Mouse (Mus musculus) neutrophil, adult 5-6 weeks (primary cell): ENCODE measurements around the gene Espn. TPM values are rescaled to one million over a fixed set of nuclear protein-coding genes. Genes with fewer than 3 reads are reported as not detected.

Experiments used
- ATAC-seq: fragments of 151-379, 151-347 bp; 2 replicates; pipeline ENCODE4 v1.8.0; 2017; ENCODE audit warnings: mild to moderate bottlenecking, moderate TSS enrichment; ENCODE audit not compliant: insufficient number of reproducible peaks, poor library complexity, low FRiP score, severe bottlenecking; ENCODE audit errors: extremely low read depth
- total RNA-seq: library from RNA; stranded (forward); fragments of 200-1000 nt; gene quantifications from 2 replicates; pipeline ENCODE4 v1.2.3, GENCODE M21; 2017

The Espn gene
- total RNA-seq, 1 experiment from 2014 or later, result 0.23 TPM

DNA sequence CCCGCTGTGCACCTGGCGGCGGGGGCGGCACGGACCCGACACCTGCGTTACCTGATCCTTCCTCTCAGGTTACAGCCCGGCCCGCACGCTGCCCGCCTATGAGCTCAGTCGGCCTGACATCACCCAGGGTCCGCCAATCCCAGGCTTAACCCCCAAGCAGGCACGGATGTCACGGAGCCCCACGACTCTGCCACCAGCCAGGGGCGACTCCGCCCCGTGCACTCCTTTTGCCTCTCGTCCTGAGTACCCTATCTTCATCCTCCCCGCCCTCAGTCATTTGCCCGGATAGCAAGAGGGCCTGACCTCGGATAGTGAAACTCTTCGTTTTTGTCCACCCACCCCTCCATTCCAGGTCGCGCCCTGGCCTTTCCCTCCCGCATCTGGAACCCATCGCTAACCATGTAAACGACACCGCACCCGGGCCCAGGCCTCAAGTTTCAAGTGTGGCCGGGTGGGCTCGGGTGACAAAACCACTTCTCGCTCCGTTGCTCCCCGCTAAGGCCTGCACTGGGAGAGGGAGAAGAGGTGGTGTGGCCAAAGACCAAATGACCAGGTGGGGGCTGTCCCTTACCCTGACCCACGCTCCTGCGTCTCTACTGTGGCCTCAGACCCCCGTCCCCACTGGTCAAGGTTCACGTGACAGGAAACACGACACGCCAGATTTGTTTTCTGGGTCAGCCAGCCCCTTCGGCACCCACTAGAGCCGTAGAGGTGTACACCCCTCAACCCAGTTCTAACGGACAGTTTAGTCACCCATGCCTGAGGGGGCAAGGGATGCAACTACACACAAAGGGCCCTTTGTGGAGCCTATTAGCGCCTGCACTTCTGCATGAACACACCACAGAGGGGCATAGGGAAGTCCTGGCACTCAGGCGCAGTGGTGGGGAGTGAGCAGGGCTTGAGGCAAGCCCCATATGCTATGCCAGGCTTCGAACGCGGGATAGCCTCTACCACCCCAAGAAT is 20.1 kb downstream of the Espn start:
- no peak for ATAC-seq

DNA sequence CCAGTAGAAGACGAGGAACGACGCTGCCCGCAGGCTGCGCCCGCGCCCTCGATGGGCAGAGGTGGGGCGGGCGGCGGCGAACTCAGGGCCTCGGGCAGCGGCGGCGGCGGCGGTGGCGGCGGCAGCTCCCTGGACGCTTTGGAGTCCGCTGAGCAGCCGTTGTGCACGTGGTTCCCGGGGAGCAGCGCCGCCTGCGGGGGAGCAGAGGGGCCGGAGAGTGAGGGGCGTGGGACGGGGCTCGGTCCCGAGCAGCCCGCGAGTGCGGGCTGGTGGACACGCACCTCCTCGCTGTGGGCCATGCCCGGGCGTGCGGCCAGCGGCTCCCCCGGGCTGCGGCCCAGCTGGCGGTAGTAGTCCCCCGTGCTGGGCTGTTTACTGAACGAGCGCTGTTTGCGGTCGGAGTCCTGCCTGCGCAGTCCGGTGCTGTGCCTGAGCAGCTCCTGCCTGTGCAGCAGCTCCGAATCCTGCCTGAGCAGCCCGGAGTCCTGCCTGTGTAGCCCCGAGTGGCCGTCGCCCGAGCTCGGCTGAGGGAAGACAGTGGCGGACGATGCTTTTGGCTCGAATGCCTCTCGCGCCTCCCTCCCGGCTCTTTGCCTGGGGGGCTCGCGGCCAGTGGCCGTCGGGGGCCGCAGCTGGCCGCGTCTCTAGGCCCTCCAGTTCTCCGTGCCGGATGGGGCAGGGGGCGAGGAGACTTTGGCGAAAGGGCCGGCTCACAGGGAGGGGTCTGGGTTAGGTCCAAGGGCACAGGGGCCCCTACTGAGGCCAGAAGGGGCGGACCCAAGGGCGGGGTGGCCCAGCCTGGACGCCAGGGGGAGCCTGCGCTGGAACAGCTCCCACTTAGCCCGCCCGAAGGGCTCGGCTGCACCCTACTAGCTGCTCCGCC is 21.2 kb downstream of the Espn start:
- ATAC-seq, result 0 out of 2 replicates have a peak, but pooled peaks have one; percentile 25

DNA sequence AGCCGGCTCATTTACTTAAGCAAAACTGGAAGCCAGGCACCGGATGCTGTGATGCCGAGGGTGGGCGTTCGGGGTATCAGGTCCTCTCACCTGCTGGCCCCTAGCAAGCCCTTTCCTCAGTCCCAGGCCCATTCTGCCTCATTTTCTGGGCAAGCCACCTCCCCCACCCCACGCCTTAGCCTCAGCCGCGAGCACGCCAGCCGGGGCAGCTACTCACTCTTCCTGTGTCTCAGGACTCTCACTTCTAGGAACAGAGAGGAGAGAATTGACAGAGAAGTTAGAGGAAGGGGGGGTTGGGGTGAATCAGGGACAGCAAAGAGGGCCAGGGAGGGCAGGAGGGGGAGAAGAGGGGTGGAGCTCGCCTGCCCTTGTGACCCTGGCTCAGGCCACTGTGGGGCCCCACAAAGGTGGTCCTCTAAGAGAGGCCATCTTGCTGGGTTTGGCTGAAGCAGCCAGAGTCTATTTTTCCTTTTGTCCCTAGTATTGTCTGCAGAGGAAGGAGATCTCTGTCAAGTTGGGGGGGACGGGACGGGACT is 22.7 kb downstream of the Espn start:
- ATAC-seq, result no peak

DNA sequence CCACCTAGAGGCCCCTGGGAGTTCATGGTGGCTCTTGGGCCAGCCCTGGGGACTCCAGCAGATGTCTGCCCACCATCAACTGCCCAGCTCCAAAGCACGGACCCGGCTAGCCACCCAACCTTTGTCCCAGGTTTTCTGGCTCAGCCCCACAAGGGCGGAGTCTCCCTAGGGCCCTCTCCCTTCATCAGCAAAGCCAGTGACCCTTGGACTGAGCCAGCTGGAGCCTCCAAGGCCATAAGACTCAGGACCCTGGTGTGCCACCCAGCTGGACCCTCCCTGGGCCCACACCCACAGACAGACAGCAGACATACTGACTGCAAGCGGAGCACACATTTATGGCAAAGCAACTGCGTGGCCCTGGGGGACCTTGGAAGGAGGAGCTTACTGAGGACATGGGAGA is 23.4 kb downstream of the Espn start:
- ATAC-seq, result no peak

DNA sequence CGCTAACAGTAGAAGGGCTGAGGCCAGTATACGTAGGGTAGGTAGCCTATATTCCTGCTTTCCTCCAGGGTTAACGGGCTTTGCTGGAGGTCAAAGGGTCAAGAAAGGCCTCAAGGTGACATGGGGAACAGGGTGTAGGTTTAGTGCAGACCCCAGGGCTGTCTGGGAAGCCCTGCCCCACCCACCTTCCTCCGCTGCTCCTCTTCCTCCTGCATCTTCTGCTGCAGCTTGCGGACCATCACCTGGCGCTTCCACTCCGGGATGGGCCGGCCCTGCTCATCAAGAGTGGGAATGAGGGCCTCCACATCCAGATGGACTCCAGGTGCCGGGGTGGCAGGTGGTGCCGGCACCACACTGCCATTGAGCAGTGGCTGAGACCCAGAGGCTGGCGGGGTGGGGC is 24.3 kb downstream of the Espn start:
- ATAC-seq, result no peak

DNA sequence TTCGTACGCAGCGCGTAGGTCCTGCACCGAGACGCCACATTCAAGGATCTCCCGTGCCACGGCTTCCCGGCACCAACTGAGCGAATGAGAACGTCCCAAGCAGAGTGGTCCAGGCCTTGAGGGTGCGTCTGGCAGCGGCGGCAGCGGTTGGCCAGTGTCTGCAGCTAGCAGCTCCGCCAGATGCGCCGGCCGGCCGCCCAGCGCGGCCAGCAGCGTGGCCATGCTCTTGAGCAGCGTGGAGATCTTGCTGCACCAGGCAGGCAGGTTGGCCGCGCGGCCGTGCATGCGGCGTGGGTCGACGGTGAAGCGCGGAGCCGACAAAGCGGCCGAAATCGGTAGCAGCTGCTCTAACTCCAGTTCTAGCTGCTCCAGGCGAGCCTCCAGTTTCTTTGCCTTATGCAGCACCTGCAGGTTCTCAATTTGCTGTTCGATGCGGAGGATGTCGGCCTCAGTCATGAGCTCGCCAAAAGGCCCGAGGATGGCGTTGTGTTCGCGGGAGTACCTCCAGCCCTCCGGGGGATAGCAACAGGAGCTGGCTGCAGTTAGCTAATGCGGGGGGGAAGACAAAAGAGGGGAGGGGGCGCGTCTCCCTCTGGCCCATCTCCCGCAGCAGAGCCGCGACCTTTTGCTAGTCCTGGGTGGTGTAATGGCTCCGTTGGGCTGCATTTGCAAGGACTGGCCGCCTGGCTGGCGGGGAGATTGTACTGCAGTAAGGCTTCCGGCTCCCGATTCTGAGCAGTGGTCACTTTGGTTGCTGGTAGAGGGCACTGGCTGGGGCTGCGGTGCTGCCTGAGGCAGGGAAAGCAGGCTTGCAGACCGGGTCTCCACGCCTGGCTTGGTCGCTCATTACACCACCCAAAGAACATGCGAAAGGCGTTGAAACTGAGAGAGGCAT is 25.9 kb downstream of the Espn start:
- no peak for ATAC-seq

DNA sequence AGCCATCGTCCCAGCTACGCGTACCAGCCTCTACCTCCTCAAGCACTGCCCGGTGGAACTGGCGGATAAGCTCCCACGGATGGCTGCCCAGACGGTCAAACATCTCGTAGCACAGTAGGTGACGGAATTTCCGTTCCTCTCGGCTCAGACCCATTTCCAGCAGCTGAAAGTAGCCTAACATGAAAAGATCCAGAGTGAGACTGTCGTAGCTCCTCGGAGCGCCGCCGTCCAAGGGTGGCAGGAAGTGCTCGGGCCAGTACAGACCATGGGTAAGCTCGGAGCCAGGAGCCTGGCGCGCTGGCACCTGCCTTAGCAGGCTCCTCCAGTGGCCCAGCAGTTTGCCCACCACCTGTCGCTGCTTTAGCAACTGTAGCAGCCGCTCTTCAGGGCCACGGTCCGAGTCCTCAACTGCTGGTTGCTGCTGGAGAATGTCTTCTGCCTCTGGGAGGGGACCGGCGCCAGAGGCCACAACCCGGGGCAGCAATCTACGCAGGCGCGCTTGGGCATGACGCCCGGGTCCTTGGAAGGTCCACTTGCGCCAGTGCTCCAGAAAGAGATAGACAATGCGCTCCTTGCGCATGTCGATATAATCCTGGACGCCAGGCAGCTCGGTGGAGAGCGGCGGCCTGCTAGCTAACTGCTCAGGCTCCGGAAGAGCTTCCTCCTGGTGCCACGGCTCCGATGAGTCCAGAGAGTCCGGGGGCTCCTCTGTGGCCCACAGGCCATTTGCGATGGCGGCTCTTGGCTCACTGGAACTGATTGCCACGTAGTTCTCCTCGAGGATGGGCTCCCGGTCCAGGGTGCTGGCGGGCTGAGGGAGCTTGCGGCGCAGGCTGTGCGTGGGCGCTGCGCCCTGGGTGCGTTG is 26.8 kb downstream of the Espn start:
- ATAC-seq, result no peak

DNA sequence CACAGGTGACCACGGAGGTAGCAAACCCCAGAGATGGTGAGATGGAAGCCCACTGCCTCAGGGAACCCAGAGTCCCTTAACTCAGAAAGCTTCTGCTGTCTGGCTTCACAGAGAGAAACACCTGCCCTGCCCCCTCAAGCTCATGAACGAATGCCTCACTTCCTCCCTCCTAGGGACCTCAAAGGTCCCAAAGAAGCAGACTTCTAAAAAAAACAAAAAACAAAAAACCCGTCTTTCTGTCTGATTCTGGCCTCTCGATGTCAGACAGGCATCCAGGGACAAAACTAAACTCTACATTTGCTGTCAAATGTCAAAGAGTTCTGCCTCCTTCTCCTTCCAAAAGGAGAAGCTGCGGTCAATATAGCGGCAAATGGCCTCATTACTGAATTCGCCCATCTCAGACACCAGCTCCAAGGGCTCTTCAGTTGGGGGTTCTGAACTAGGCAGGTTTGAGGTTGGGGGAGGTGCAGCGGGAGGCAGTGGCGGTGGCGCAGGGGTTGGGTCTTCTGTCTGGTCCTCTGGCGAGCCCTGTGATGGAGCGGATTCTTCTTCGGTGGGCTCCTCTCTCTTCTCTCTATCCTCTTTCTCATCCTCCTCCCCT is 27.7 kb downstream of the Espn start:
- no peak for ATAC-seq

DNA sequence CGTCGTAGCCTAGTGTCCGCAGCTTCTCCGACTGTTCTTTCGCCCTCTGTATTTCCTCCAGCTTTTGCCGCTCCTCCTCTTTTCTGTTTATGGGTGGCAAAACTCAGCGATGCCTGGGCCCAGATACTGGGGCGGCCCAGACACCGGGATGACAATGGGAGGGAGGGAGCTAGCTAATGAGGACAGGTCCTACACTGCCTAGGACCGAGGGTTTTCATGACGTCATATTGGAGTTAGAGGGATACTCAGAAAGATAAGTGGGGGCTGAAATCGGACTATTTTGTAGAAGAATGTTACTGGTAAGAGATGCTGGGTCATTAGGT is 31.0 kb downstream of the Espn start:
- no peak for ATAC-seq

DNA sequence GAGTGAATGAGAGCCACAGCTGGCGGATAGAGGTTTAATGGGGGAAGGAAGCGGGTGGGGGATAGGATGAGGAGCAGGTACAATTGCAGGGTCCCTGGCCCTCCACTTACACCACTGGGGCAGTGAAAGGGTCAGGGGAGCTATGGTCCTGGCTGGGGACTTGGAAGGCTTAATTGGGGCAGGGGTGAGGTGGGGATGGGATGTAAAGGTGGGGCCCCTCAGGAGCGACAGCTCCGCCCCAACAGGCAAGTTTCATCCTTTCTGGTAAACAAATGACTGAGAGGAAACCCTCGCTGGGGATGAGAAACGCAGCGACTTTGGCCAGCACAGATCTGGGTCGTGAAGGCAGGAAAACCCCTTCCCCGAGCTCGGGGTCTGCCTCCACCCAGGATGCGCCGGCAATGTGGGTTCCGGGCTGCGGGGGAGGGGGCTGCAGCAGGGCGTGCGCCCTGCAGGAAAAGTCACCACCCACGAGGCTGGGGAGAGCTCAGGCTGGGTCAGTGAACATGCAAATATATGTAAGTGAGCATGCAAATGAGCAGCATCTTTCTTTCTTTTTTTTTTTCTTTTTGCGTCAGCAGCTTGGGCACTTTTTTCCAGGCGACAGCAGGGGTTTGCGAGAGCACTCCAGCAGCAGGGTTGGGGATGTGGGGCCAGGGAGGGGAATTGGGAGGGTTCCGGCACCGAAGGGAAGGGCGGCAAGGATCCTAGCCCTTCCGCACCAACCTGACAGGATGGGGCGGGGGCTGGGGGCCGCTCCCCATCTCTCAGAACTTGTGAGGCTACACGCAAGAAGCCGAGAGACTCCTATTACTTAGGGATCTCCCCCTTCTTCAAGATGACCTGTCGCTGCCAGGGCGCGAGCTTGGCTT is 31.6 kb downstream of the Espn start:
- ATAC-seq, result 0 out of 2 replicates have a peak, but pooled peaks have one; percentile 17

DNA sequence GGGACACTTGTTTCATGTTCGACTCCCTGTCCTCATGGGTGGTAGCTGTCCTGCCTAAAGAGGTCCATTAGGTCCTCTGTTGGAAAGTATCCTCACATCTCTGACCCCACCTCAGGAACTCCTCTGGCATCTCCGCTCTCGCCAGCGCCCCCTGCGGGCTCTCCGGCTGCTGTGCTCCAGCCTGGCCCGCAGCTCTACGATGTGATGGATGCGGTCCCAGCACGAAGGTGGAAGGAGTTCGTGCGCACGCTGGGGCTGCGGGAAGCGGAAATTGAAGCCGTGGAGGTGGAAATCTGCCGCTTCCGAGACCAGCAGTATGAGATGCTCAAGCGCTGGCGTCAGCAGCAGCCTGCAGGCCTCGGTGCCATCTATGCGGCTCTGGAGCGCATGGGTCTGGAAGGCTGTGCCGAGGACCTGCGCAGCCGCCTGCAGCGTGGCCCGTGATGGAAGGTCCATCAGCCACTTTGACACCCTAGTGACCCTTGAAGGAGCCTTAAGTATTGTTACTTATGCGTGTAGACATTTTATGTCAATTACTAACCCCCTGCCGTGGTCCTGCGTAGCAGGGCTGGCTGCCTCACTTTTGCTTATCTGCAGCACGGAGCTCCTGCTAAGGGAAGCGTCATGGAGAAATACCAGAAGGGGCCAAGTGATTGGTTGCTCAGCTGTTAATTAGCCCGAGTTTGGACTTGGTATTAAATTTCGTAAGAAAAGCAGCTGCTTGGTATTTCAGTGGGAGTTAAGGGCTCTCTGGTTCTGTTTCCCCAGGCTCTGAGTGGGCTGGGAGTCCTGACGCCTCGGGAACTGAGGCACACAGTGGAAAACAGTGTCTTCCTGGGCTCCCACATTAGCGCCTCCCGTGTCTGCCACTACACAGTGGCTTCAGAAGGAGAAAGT is 32.5 kb downstream of the Espn start:
- ATAC-seq, result no peak

DNA sequence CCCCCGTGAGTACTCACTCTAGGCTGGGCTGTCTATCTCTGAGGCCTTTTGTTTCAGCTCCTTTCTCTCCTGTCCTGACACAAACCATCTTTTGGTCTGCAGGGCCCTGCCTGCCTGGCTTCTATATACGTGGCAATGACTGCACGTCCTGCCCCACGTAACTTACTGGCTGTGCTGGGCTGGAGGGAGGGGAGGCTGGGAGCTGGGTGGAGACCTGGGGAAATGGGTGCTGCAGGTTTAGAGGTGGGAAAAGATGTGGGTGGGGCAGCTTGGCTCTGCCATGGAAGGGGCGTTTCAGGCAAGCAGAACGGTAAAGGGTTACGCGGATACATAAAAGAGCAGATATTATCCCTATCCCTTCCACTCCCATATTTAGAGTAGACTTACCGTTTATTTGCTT is 34.6 kb downstream of the Espn start:
- no peak for ATAC-seq

DNA sequence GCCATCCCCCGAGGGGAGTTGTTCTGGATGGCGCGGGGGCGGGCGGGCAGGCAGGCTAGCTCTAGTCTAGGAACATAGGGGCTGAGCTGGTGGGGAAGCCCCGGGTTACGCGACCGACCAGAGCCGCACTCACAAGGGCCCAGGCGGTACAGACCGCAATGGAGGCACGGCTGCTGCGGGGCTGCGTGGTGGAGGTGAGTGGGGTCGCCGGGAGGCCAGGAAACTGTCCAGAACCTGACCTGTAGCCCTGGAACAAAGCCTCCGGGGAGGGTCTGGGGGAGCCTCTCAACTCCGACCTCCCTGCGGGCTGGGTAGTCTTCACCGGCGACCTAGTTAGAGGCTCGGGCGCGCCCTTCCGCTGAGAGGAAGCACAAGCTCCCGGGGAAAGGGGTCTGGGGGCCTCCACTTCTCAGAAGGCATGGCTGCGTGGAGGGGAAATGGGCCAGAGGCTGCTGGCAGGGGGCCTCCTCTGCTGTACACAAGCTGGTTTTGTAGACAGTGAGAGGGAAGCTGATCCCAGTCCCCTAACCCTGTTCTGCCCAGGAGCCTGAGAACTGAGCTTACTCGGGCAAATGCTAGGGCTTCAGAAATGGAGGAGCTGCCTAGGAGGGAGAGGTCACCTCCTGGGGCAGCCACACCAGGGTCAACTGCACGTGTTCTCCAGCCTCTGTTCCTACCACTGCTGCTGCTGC is 36.1 kb downstream of the Espn start, which contains the start of gene Tnfrsf25:
Gene Tnfrsf25, plus strand, starts transcription at position 14 of the 692 bp plus-strand sequence.
- no peak for ATAC-seq

DNA sequence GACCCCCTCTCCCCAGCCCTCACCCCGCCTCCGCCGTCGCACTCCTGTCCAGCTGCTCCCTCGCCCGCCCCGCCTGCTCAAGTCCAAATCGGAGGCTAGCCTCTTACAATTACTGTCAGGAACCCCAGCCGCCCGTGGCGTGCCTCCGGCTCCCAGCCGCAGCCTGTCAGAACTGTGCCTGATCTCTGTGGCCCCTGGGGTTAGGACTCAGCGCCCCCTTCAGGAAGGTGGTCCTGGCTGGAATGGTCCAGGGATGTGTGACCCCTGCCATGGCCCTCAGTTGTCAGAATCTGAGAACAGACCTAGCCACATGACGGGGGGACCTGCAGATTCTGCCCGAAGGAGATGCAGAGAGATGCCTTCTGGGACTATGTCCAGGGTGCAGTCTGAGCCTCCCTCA is 38.1 kb downstream of the Espn start:
- ATAC-seq, result no peak

DNA sequence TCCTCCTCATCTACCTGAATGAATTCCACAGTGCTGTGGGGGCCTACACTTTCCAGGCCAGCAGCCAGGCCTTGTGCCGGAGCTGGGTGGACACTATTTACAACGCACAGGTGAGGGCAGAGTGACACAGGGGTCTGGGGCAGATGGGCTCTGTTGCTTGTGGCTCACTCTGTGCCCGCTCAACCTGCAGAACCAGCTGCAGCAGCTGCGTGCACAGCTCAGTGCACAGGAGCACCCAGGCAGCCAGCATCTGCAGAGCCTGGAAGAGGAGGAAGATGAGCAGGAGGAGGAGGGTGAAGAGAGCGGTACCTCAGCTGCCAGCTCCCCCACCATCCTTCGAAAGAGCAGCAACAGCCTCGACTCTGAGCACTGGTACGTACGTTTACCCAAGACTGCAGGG is 39.8 kb downstream of the Espn start:
- ATAC-seq, result no peak
